Mouse (Mus musculus) G1E (cell line): ENCODE data around the gene Chchd1. TPM values are rescaled to one million over a fixed set of nuclear protein-coding genes. Genes with fewer than 3 reads are reported as not detected.

ENCODE experiments used
- ATAC-seq: 2 replicates; pipeline ENCODE4 v1.8.0; 2016; ENCODE audit warnings: mild to moderate bottlenecking; ENCODE audit not compliant: insufficient number of reproducible peaks, poor library complexity, low FRiP score, severe bottlenecking; ENCODE audit errors: extremely low read depth
- DNase-seq: peaks from one replicate; pipeline ENCODE4 v3.0.0; 2012; ENCODE audit warnings: low spot score
- H3K27me3 ChIP-seq: 2 replicates; pipeline ENCODE4 v1.6.1; 2012; ENCODE audit warnings: mild to moderate bottlenecking, low read length, inconsistent platforms; ENCODE audit not compliant: insufficient read depth
- H3K36me3 ChIP-seq: replicated peaks from 2 replicates; pipeline ENCODE3; 2012; ENCODE audit warnings: mild to moderate bottlenecking, inconsistent platforms
- H3K4me1 ChIP-seq: 2 replicates; pipeline ENCODE4 v1.6.1; 2012; ENCODE audit warnings: low read depth, low read length, inconsistent platforms, mixed read lengths; ENCODE audit not compliant: insufficient read depth
- H3K4me3 ChIP-seq: 2 replicates; pipeline ENCODE4 v1.5.1; 2012; ENCODE audit warnings: low read depth, mild to moderate bottlenecking, inconsistent platforms, low read length, moderate library complexity, mixed read lengths
- H3K9me3 ChIP-seq: replicated peaks from 2 replicates; pipeline ENCODE4 v1.6.1; 2012; ENCODE audit warnings: inconsistent platforms
- CTCF ChIP-seq: IDR thresholded peaks from 2 replicates; pipeline ENCODE4 v1.5.1; 2012; ENCODE audit warnings: low read depth, low read length, inconsistent platforms, mixed read lengths
- GATA1 ChIP-seq: IDR thresholded peaks from 2 replicates; pipeline ENCODE4 v1.6.1; 2012; ENCODE audit warnings: borderline replicate concordance, low read length, inconsistent platforms, mixed read lengths
- GATA2 ChIP-seq: IDR thresholded peaks from 2 replicates; pipeline ENCODE4 v1.6.1; 2012; ENCODE audit warnings: low read depth, low read length, inconsistent platforms, borderline replicate concordance
- POLR2AphosphoS5 ChIP-seq: IDR thresholded peaks from 2 replicates; pipeline ENCODE4 v1.6.1; 2012; ENCODE audit warnings: low read depth, low read length, inconsistent platforms; ENCODE audit not compliant: insufficient replicate concordance
- TAL1 ChIP-seq: conservative IDR thresholded peaks from 2 replicates; pipeline ENCODE4 v1.6.1; 2012; ENCODE audit warnings: low read depth, low read length, inconsistent platforms, mixed read lengths
- polyA plus RNA-seq: library from polyadenylated mRNA; stranded (reverse); fragments of >175 nt; gene quantifications from 2 replicates; pipeline ENCODE4 v1.2.3, GENCODE M21; 2012
- total RNA-seq, 2 experiments: library from RNA; stranded (forward) in 1 of 2; stranded (reverse) in 1 of 2; fragments of 200-1000 nt in 1 of 2; fragments of >200 nt in 1 of 2; fragmentation: Nextera tagmentation in 1 of 2; gene quantifications; 2 replicates each; pipeline ENCODE4 v1.2.3; 2014 to 2017

Chchd1 gene
- total and polyA plus RNA-seq, 3 experiments = 8.7 to 135 (median 53.6) TPM

DNA sequence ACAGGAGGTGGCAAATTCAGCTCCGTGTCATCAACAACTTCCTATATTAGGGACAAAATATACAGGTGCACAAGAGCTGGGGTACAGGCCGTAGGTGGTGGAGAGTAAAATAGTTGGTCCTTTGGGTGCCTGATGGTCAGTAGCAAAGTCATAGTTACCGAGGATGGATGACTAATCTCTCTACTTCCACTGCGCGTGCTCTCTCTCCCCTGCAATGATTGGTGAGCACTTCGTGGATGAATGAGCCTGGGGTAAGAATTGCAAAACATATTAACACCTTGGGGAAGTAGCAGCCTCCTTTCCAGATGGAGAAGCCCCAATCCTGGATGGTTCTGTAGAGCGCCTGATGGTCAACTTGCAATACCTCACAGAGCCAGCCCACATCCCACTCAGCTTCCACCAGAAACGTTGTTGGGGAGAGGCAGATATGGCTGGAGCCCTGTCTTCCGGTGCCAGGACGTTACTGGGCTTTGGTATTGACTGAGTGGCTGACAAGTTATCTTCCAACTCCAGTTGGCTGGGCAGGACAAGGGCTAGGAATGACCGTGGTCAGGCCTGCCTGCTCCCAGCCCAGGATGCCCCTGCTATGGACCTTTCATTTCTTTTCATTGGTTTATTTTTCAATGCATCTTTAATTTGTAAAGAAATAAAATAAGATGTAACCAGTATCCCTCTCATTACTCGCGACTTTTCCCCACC, 8.5 kb upstream of the Chchd1 start:
- Histone ChIP-seq H3K27me3 (no peaks in the 10 kb centered on the region), H3K4me3 (peak overlapping the region; percentile 81), H3K4me1 (peaks cover 64% of the 10 kb centered on the region), H3K36me3 (peaks cover 93% of the 10 kb centered on the region), H3K9me3 (no peaks in the 10 kb centered on the region)
- TF ChIP-seq GATA1 = no peak
- 0 out of 2 replicates have a peak, but pooled peaks have one; percentile 10 for TF ChIP-seq POLR2AphosphoS5
- TF ChIP-seq CTCF = no peak
- no peak for TF ChIP-seq TAL1
- ATAC-seq (no peak), DNase-seq (no peak)

DNA sequence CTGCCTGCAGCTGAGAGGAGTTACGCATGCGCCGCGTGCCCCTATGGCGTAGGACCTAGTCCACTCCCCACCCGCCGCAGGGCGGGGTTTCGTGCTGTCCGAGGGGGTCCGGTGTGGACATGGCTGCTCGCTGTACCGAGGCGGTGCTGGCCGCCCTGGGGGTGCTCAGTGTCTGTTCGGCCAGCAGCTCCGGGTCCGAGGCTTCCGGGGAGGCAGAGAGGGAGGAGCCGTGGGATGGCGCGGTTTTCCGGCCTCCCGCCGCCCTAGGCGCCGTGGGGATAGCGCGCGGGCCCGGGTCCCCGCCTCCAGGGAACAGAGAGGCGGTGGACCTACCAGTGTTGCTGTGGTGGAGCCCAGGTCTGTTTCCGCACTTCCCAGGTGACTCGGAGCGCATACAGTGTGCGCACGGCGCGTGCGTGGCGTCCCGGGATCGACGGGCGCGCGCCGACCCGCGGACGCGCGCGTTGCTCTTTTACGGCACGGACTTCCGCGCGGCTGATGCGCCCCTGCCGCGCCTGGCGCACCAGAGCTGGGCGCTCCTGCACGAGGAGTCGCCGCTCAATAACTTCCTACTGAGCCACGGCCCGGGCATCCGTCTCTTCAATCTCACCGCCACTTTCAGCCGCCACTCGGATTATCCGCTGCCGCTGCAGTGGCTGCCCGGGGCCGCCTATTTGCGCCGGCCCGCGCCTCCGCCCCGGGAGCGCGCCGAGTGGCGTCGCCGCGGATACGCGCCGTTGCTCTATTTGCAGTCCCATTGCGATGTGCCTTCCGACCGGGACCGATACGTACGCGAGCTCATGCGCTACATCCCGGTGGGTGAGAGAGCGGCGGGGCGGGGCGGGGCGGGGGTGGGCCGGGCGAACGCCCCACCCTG, 7.7 kb upstream of the Chchd1 start, which contains the start of gene Fut11:
Gene Fut11 (plus strand): TSS at position 85 of the 877 bp plus-strand sequence.
- peak within 1 kb of the TSS; percentile 81 for H3K4me3 ChIP-seq
- H3K4me1 ChIP-seq = peaks cover 71% of the 10 kb centered on the region
- ATAC-seq = peak; percentile 67
- no peaks in the 10 kb centered on the region for H3K27me3 ChIP-seq
- TF ChIP-seq GATA2 = no peak
- no peak for TF ChIP-seq TAL1
- TF ChIP-seq GATA1 = no peak
- 0 out of 2 replicates have a peak, but pooled peaks have one; percentile 5 for TF ChIP-seq POLR2AphosphoS5
- no peak for TF ChIP-seq CTCF
- peaks cover 90% of the 10 kb centered on the region for H3K36me3 ChIP-seq
- no peaks in the 10 kb centered on the region for H3K9me3 ChIP-seq
- peak; percentile 88 for DNase-seq

DNA sequence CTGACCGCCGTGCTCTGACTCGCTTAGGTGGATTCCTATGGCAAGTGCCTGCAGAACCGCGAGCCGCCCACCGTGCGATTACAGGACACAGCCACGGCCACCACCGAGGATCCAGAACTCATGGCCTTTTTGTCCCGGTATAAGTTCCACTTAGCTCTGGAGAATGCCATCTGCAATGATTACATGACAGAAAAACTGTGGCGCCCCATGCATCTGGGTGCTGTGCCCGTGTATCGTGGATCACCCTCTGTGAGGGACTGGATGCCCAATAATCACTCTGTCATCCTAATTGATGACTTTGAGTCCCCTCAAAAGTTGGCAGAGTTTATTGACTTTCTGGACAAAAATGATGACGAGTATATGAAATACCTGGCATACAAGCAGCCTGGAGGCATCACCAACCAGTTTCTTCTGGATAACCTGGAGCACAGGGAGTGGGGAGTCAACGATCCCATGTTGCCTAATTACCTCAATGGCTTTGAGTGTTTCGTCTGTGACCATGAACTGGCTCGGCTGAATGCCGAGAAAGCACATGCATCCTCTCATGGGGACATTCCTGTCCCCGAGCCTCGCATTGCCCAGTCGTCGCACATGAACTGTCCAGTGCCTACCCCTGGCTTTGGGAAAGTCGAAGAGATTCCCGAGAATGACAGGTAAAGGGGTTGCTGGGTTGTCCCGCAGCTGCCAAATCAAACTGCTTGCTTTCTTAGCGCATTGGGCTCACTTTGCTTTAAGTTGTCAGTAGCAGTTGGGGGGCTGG, 6.9 kb upstream of the Chchd1 start:
- Histone ChIP-seq H3K4me3 (peak overlapping the region; percentile 81), H3K27me3 (no peaks in the 10 kb centered on the region), H3K4me1 (peaks cover 78% of the 10 kb centered on the region), H3K36me3 (peaks cover 88% of the 10 kb centered on the region), H3K9me3 (no peaks in the 10 kb centered on the region)
- no peak for ATAC-seq
- no peak for DNase-seq
- no peak for TF ChIP-seq TAL1
- no peak for TF ChIP-seq POLR2AphosphoS5
- no peak for TF ChIP-seq GATA1
- TF ChIP-seq CTCF = no peak
- TF ChIP-seq GATA2 = no peak

DNA sequence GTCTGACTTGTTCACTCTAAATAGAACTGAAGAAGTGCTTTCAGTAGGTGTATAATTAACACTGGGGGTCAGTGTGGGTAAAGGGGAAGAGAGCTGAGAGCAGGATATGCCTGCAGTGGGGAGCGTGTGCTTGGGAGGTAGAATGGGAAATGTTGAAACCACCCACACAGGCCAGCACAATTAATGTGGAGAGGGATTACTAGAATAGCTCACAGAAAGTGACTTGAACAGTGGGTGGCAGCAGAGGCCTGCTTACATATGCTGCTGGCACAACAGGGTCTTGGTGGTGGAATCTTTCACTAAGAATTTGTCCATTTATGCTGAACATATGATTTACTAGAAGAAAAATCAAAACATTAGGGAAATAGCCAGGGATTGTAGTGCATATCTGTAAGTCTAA, 5.8 kb upstream of the Chchd1 start:
- no peak for DNase-seq
- peaks cover 82% of the 10 kb centered on the region for H3K4me1 ChIP-seq
- H3K36me3 ChIP-seq = peaks cover 78% of the 10 kb centered on the region

DNA sequence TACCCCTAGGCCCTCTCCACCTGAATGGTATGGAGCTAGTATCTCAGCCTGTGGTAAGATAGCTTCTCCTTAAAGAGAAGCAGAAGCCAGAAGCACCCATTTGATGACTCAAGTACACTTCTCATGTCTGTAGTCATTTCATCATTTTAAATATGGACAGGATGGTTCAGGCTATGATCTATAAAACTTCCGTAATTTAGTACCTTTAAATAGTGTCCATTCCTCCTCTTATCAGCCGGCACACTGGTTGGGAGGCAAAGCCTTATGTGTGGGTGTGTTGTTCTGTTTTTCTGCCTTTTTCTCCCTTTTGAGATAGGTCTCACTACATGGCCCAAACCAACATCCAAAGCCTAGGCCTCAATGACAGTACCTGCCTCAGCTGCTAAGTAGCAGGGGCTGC, 4.3 kb upstream of the Chchd1 start:
- H3K4me1 ChIP-seq = peaks cover 75% of the 10 kb centered on the region
- DNase-seq = no peak
- H3K9me3 ChIP-seq = no peaks in the 10 kb centered on the region
- H3K27me3 ChIP-seq = no peaks in the 10 kb centered on the region
- TF ChIP-seq TAL1 (peak; percentile 23; the same call in 1 of the 2 replicates), GATA1 (no peak)
- H3K4me3 ChIP-seq = no peak overlapping the region; the same call in 1 of the 2 replicates
- peaks cover 63% of the 10 kb centered on the region for H3K36me3 ChIP-seq
- no peak for ATAC-seq

More for the DNA sequence above, 5.8 kb upstream of the Chchd1 start:
- ATAC-seq = peak; percentile 41
- TF ChIP-seq TAL1 (no peak), CTCF (0 out of 2 replicates have a peak, but pooled peaks have one; percentile 13)
- H3K4me3 ChIP-seq = no peak overlapping the region; the same call in 1 of the 2 replicates
- H3K27me3 ChIP-seq = no peaks in the 10 kb centered on the region
- no peaks in the 10 kb centered on the region for H3K9me3 ChIP-seq

GRCm38 (mm10) chr14:20700362-20700761, 2.4 kb upstream of the Chchd1 start:
- ATAC-seq (no peak), DNase-seq (no peak)
- TF ChIP-seq GATA1 (no peak), GATA2 (no peak), POLR2AphosphoS5 (no peak), CTCF (no peak), TAL1 (no peak)
- no peaks in the 10 kb centered on the region for H3K9me3 ChIP-seq
- peaks cover 75% of the 10 kb centered on the region for H3K4me1 ChIP-seq
- H3K36me3 ChIP-seq = peaks cover 61% of the 10 kb centered on the region
- no peaks in the 10 kb centered on the region for H3K27me3 ChIP-seq
- H3K4me3 ChIP-seq = peak overlapping the region; percentile 34; the same call in 1 of the 2 replicates
